Mouse (Mus musculus) fibroblast of lung, adult 2 months (primary cell): ENCODE data around the gene Nrp1.

Experiments used
- DNase-seq: peaks from one replicate; pipeline ENCODE4 v3.0.0-alpha.2; 2011; ENCODE audit warnings: low read depth

Nrp1 gene

GRCm38 (mm10) chr8:128371026-128371425 is 12.6 kb downstream of the Nrp1 start:
- DNase-seq, result no peak

- no peak for DNase-seq
These were observed 13.4 kb downstream of the Nrp1 start for GRCm38 (mm10) chr8:128371789-128372188.

GRCm38 (mm10) chr8:128372724-128373123 is 14.3 kb downstream of the Nrp1 start:
- DNase-seq, result no peak

DNA sequence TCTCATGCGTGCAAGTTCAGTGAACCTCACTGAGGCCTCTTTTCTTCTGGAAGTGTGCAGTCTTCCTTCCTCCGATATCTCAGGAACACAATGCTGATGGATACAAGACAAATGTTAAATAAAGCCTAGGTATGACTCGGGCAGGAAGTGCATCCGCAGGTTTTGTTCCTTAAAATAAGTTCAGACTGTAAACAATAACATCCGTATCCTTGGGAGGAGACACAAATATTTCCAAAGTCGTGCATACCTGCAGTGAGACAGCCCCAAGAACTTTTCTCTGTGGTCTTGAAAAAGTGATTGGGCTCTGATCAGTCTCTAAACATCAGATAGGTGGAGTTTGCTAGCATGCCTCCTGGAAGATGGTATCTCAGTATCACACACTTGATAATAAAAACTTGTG is 15.0 kb downstream of the Nrp1 start:
- DNase-seq, result no peak

GRCm38 (mm10) chr8:128375291-128375690 is 16.9 kb downstream of the Nrp1 start:
- no peak for DNase-seq

DNA sequence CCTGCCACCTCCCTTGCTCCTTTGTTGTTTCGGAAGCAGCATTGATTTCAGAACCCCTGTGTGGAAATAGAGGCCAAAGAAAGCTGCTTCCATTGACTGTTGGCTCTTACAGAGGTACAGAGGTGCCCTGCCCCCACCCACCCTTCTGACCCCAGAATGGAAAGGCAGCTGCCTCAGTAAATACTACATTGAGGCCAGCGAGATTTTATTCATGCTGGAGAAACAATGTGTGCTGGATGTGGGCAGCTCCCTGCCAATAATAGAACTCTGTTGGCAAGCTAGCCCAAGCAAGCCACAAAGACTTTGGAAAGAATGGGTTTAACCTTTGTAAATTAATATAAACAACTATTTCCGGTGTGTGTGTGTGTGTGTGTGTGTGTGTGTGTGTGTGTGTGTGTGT is 24.8 kb downstream of the Nrp1 start:
- DNase-seq, result peak; percentile 44

- no peak for DNase-seq
These were observed 26.0 kb downstream of the Nrp1 start for GRCm38 (mm10) chr8:128384366-128384765.

DNA sequence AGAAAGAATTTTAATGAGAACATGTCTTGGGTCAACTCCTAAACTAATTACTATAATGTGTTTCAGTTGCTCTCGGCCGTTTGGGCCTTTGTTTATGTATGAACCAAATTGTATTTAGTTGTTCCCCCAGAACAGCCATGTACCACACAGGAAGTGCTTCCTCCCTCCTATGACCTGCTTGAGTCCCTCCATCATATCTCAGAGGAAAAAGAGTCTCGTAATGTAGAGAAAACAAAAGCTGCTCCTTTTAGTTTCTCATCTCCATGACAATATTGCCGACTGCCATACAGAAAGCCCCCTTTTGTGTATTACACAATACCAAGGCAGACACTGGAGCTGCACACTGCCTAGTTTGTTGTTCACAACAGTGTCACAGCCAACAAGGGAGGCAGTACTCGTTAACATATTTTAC is 26.5 kb downstream of the Nrp1 start:
- no peak for DNase-seq

DNA sequence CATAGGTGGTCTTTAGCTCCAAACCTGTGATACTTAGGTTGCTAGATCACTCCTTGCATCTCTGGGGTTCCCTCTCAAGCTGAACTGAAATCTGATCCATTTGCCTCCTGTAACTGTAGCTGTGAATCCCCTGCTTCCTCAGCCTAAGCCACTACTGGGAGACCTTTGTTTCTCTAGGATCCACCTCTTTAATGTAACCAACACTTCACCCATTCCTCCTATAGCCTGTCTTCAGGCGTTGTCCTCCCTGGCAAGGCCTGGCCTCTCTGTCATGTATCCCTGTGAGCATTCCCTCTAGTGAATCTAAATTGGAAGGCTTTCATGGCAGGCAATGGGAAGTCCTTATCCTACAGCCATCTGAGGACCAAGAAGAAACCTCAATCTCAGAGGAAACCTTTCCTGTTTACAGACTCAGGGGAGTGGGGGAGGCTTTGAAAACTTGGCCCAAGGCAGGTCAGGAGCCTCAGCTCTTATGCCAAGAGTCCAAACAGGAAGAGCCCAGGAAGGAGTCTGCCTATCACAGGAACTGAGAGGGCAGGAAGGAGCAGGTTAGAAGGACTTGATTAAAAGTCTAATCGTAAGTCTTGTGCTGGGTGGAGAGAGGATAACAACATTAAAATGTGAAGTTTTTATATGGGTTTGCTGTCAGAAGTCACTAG is 28.7 kb downstream of the Nrp1 start:
- DNase-seq, result no peak

DNA sequence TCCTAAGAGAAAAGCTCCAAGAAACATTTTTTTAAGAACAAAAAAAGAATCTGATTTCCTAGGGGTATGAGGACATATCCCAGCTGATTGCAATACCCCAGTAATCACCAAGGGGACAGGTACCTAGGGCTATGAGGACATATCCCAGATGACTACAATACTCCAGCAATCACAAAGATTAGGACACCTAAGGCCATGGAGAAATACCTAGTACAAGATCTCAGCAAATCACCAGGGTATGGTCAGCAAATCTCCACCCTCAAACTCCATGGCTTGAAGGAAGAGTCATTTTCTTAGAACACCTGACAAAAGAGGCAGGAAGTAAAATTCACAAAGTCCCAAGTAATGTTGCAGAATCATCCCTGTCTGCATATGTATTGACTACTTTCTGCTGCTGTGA is 32.4 kb downstream of the Nrp1 start:
- no peak for DNase-seq

GRCm38 (mm10) chr8:128391182-128391760 is 32.9 kb downstream of the Nrp1 start:
- DNase-seq, result no peak

DNA sequence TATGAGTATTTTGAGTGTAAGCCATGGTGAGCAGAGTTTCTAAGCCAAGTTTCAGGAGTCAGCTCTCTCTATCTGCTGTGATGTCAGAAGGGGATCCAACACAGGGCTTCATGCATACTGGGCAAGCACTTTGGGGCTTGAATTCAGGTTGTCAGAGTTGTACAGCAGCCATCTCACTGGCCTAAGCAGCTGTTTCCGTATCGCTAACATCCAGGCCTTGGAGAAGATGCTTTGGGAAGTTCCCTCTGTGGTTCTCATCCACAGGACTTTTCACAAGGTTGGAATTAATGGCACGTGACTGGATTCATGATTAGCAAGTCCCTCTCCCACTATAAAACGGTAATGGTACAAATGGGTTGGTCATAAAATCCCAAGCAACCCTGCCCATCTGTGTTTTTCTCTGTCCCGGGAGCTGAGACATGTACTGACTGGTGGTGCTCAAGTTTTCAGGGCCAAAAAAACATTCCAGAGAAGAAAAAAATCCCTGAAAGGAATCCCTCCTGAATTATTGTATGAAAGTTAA is 36.3 kb downstream of the Nrp1 start:
- no peak for DNase-seq

DNA sequence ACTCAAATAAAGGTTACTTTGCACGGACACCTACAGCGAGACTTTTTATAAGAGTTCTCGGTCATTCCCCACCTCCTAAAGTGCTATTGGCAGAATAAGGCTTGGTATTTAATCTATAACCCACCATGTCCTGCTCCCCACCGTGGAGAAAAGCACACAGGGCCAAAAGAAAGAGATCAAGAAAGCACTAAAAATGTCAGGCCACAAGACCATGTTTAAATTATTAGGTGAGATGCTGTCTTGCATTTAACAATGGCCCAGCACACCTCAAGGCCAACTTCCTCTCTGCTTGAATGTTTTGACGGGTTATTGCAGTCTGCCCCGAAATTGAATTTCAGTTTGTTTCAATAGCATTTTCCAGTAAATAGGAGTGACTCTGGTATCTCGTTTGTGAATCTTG is 38.6 kb downstream of the Nrp1 start:
- DNase-seq, result no peak

DNA sequence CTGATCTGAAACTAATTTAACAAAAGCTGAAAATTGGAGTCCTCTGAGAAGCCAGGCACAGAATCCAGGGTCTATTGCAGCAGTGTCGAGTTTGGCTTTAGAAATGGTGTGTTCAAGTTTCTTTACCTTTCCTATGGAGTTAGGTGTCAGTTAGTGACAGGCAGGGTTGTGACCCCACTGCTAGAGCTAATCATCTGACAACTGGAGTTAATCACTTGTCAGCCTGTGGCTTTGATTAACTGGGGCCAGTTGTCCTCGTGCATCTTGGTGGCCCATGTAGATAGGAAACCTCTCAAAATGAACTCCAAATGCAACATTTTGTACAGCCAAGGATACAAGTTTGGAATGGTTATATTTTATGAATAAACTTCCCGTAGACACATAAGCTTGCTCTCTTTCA is 39.0 kb downstream of the Nrp1 start:
- no peak for DNase-seq

DNA sequence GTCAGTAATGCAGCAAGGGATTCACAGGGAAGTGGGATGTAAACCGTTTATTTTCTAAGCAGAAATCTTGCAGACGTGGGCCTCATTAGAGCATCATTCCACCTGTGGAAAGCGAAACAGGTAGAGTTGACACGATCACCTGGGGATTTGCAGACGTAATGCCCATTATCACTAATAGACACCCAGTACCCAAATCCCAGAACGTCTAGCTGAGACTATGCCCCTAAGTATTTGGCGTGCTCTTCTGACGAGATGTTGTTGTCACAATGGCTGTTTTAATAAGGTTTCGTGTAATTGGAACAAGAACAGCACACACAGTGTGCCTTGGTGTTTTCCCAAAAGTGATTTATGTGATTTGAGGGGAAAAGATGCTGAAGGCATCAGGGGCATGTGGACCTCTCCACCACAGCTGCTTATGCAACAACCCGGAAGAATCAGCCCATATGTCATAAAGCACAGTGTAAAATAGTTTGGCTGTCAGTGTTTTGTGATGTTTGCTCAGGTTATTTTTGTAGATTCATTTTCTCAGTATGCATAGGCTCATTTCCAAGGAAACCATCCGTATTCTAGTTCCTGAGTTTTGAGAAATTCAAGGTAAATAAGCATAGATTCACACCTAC is 40.2 kb downstream of the Nrp1 start:
- no peak for DNase-seq

DNA sequence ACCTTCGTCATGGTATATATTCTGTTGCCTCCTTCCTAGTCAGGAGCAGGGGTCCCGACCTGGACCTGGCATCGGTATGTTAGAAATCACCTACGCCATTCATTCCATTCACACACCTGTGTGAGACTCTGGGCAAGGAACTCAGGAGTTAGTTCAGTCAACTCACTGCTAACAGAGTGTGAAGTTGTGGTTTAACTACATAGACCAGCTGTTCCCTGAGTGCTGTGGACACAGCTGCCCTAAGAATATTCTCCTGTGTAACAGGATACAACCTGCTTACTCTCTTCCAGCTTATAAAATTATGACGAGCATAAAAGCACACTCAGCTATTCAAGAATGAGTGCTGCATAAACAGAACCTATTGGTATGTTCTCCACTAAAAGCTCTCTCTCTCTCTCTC is 41.9 kb downstream of the Nrp1 start:
- DNase-seq, result no peak

- no peak for DNase-seq
These were observed 46.5 kb downstream of the Nrp1 start for GRCm38 (mm10) chr8:128404876-128405275.

- DNase-seq, result no peak
These were observed 55.0 kb downstream of the Nrp1 start for GRCm38 (mm10) chr8:128413381-128413780.

DNA sequence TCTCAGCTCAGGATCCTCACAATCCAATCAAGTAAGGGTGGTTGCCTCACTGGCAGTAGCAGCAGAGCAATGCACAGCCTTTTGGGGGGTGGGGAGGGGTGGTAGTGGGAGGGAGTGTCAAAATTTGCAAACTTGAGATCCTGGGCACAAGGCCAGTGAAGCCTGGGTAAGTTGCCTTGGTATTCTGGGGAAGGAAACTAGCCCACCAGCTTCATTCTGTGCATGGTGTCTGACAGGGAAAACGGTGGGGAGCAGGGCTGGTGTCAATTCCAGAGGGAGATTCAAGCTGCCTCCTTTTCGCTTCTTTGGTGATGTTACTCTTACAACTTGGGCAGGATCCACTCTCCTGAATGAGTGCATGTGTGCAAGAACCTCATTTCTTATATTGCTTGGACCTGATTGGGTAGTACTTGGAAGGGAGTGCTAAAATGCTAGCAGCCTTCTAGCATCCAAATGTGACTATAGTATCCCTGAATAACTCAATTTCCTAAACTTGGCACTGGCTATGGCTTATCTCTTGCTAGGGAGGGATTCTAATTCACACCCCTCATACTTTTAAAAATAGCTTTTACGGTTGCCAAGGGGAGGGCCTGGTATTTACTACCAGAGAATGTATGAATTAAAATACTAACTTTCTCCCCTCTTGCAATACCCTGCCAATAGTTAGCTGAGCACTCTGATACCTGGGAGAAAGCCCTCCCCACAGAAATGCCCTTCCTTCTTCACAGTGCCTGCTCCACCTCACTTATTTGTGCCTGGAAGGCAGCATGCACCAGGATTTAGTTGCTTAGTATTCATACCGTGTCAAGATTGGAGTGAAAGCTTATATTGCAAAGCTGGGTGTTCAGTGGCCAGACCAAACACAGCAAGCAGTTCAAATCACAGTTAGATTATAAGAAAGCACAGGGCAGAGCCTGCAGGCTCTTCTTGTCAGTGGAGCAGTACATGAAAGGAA is 57.6 kb downstream of the Nrp1 start:
- no peak for DNase-seq

DNA sequence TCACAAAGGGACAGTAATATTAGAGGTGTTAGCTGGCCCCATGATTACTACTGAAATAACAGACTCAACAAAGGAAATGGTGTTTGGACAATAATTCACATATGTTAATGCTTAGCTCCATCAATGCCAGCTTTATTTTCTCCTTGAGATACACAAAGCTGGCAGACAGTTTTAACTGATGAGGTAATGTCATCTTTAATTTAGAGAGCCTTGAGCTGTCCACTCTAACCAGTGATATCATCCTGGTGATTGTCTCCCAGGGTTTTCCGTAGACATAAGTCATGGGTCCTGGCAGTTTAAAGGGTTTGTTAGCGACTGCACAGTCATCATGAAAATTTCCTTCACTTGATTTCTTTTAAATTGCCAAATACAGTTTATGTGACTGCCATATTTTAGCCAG is 58.5 kb downstream of the Nrp1 start:
- DNase-seq, result no peak

DNA sequence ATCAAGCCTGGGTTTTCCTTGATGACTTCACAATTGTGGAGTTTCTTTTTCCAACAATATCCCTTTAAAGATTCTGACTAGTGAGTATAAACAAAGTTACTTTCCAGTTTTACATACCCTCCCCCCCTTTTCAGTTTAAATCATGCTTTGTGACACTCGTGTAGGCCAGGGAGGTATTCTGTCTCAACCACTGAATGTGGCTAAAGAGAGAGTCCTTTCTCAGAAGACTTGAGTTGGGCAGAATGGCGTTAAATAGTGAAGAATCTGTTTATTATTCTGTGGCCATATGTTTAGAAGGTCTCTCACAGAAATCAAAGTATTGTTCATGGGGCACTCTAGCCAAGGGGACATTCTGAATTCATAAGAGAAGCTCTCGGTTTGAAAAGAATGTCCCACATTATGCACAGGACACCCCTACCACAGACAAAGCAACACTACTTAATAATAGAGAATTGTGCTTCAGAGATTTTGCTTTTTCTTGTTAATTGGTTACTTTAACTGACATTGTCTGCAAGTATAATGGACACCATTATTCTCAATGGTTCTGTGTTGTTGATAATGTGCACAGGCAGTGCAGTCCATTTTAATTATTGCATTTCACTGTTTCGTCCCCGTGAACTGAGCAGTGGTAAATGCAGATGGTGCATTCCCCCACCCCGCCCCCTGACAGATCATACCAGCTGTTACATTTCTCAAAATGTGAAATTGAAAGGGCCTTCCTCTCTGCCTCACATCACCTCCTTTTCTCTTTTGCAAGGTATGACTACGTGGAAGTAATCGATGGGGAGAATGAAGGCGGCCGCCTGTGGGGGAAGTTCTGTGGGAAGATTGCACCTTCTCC is 59.8 kb downstream of the Nrp1 start:
- DNase-seq, result no peak
